Mouse (Mus musculus): ENCODE results near the gene Igfbp3.

GRCm38 (mm10) chr11:7239041-7239740, 25.5 kb upstream of the Igfbp3 start:
- TF ChIP-seq CTCF (IDR thresholded peaks at IDR 0.05; ENCODE audit: low read depth, low read length) = no peak
- no peak for TF ChIP-seq POLR2A (IDR thresholded peaks at IDR 0.05; ENCODE audit: borderline replicate concordance, low read depth, low read length)

Data from bone marrow macrophage, adult 2 months (primary cell).